Mouse (Mus musculus) frontal cortex, adult 2 months (tissue): ENCODE data around the gene Ldha. TPM values are rescaled to one million over a fixed set of nuclear protein-coding genes. Genes with fewer than 3 reads are reported as not detected.
A peak's percentile ranks its signal among the peaks of the same experiment; 100 is the strongest.
"Not testable (repeated sequence)": the region's sequence is repeated elsewhere in the genome, so short reads cannot be mapped to it uniquely, and the experiment has no call there.

Source experiments
- DNase-seq, 2 experiments: peaks; one replicate each; pipeline ENCODE4 v3.0.0; 2022; ENCODE audit warnings: low spot score in 1 of 2; ENCODE audit errors: extremely low spot score in 1 of 2
- polyA plus RNA-seq: library from polyadenylated mRNA; depleted of rRNA; stranded (reverse); fragments of >200 nt; gene quantifications from 2 replicates; pipeline ENCODE4 v1.2.3, GENCODE M21; 2012; rRNA removed

The Ldha gene
- polyA plus RNA-seq = 323 and 354 TPM in 2 replicates

- no peak for DNase-seq
Observed at GRCm38 (mm10) chr7:46840787-46841525, at the start of gene Ldha. TSS of gene Ldha (plus strand) at chr7:46841475.

- DNase-seq = no peak
Observed at GRCm38 (mm10) chr7:46793871-46794270, 47.4 kb upstream of the Ldha start.

GRCm38 (mm10) chr7:46795287-46796205, 45.7 kb upstream of the Ldha start, which contains the start of the genes Hps5 and Gtf2h1:
TSS of gene Hps5 (minus strand) at chr7:46796064.
TSS of gene Gtf2h1 (plus strand) at chr7:46796103.
- peak; percentile 91 to 98 for DNase-seq

- no peak for DNase-seq
Observed at GRCm38 (mm10) chr7:46796206-46796679, 45.0 kb upstream of the Ldha start.

GRCm38 (mm10) chr7:46796779-46797178, 44.5 kb upstream of the Ldha start:
- DNase-seq = no peak

- DNase-seq = no peak
Observed at GRCm38 (mm10) chr7:46810325-46810724, 30.9 kb upstream of the Ldha start.

- DNase-seq = no peak
Observed at GRCm38 (mm10) chr7:46814012-46814411, 27.3 kb upstream of the Ldha start.

- DNase-seq = not testable (repeated sequence)
Observed at GRCm38 (mm10) chr7:46820876-46821632, 20.2 kb upstream of the Ldha start.

GRCm38 (mm10) chr7:46827046-46827802, 14.1 kb upstream of the Ldha start:
- DNase-seq = no peak

- DNase-seq = no peak
Observed at GRCm38 (mm10) chr7:46827803-46828184, 13.5 kb upstream of the Ldha start.

- no peak for DNase-seq
Observed at GRCm38 (mm10) chr7:46829911-46830310, 11.4 kb upstream of the Ldha start.

- DNase-seq = no peak
Observed at GRCm38 (mm10) chr7:46830799-46831590, 10.3 kb upstream of the Ldha start.

- DNase-seq = no peak
Observed at GRCm38 (mm10) chr7:46831693-46832092, 9.6 kb upstream of the Ldha start.

- not testable (repeated sequence) for DNase-seq
Observed at GRCm38 (mm10) chr7:46832112-46832810, 9.0 kb upstream of the Ldha start.

GRCm38 (mm10) chr7:46833266-46833665, 8.0 kb upstream of the Ldha start:
- no peak for DNase-seq

GRCm38 (mm10) chr7:46833670-46834255, 7.5 kb upstream of the Ldha start:
- DNase-seq = no peak

- no peak for DNase-seq
Observed at GRCm38 (mm10) chr7:46834994-46835610, 6.2 kb upstream of the Ldha start.

GRCm38 (mm10) chr7:46836357-46836756, 4.9 kb upstream of the Ldha start:
- DNase-seq = no peak
